Mouse (Mus musculus): ENCODE measurements around the gene Car4.

DNA sequence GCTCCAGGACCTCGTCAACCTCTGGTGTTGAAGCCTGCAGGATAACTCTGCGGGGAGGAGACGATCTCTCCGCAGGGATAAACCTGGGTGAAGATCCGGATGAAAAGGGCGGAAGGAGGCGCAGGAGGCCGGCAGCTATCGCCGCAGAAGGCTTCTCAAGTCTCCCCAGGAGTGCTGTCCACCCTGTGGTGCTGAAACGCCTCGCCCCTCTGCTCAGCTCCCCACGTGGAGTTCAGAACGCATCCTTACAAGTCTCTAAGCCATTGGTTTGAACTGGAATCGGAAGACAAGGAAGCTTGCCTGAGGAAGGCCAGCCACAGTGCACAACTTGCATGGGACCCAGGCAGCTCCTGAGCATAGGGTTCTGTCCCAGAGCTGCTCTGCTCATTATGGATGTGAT, 13.6 kb upstream of the Car4 start:
- TF ChIP-seq POLR2A (IDR thresholded peaks at IDR 0.05; ENCODE audit: extremely low read depth, insufficient read depth, low read length) (no peak), CTCF (IDR thresholded peaks at IDR 0.05; ENCODE audit: extremely low read depth, insufficient read depth, low read length) (no peak)
